22 mouse cellular contexts compared by ENCODE assay signal in the genomic region with DNA sequence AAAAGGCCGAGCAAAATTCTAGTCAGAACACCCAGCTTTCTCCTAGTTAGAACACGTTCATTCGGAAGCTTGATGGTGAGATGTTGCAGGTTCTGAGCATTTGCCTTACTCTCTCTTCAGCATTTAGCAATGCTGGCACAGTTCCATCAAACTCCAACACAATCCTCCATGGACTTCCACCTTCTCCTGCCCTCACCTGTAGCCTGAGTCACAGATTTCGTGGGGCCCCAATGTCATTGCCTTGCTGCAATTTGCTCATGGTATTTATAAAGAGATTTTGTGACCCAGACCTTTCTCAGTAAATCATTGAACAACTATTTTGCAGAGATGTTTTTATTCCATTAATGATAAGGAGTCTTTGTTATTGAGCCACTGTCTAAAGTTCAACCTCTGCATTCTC.
"Had no signal": no experiment of that assay in that cellular context is flagged by ENCODE, and none has a peak within 500 bp of the region (broad histone marks: within the 10 kb centered on the region; RNA-seq: fewer than 3 reads in every experiment).

No protein-coding gene starts in this region.

- H3K36me3 ChIP-seq: heart, embryonic 10.5 days; heart, embryonic 12.5 days; hindbrain, embryonic 10.5 days; hindbrain, embryonic 12.5 days; kidney, embryonic 15.5 days; limb, embryonic 13.5 days; limb, embryonic 15.5 days; liver, embryonic 12.5 days had no signal

- H3K4me1 ChIP-seq: heart, embryonic 10.5 days; heart, embryonic 12.5 days; hindbrain, embryonic 10.5 days; hindbrain, embryonic 12.5 days; limb, embryonic 13.5 days; limb, embryonic 15.5 days; liver, embryonic 12.5 days had no signal

- H3K4me3 ChIP-seq: gastrocnemius, adult 2 months; heart, embryonic 10.5 days; heart, embryonic 12.5 days; hindbrain, embryonic 10.5 days; hindbrain, embryonic 12.5 days; kidney, embryonic 15.5 days; limb, embryonic 13.5 days; limb, embryonic 15.5 days; liver, embryonic 12.5 days had no signal

- H3K27ac ChIP-seq: gastrocnemius, adult 2 months; heart, embryonic 10.5 days; hindbrain, embryonic 10.5 days; hindbrain, embryonic 12.5 days; hindbrain, embryonic 14.5 days; kidney, embryonic 15.5 days; kidney, postnatal 0 days; limb, embryonic 13.5 days; limb, embryonic 15.5 days; liver, embryonic 12.5 days; liver, embryonic 14.5 days had no signal

- DNase-seq: gastrocnemius, adult 2 months; gastrocnemius, postnatal 10 days; gastrocnemius, postnatal 25 days; heart, adult 18-20 months; heart, postnatal 10 days; heart, postnatal 4 days; layer of hippocampus, adult 9-11 months; layer of hippocampus, postnatal 36 days; left cerebral cortex, postnatal 4 days had no signal

- H3K9ac ChIP-seq: heart, embryonic 12.5 days; hindbrain, embryonic 12.5 days; hindbrain, embryonic 14.5 days; kidney, embryonic 15.5 days; limb, embryonic 13.5 days; limb, embryonic 15.5 days; liver, embryonic 12.5 days; liver, embryonic 14.5 days had no signal

- ATAC-seq: hindbrain, embryonic 16.5 days; inflammation-experienced regulatory T-cells, adult 6 months; liver, embryonic 12.5 days had no signal

- H3K4me2 ChIP-seq: heart, embryonic 12.5 days; hindbrain, embryonic 12.5 days; hindbrain, embryonic 14.5 days; kidney, embryonic 15.5 days; limb, embryonic 13.5 days; limb, embryonic 15.5 days; liver, embryonic 12.5 days had no signal

- H3K27me3 ChIP-seq: heart, embryonic 12.5 days; hindbrain, embryonic 12.5 days; kidney, embryonic 15.5 days; limb, embryonic 13.5 days; limb, embryonic 15.5 days; liver, embryonic 12.5 days had no signal

- H3K9me3 ChIP-seq: heart, embryonic 10.5 days; heart, embryonic 12.5 days; hindbrain, embryonic 10.5 days; hindbrain, embryonic 12.5 days; kidney, embryonic 15.5 days; limb, embryonic 13.5 days; limb, embryonic 15.5 days; liver, embryonic 12.5 days had no signal
